Mouse (Mus musculus) myocyte (in vitro differentiated cells): ENCODE measurements around the gene Cblc.

Experiments used
- E2F4 ChIP-seq: IDR thresholded peaks from one replicate; pipeline ENCODE4 v1.6.1; 2011; ENCODE audit warnings: mild to moderate bottlenecking, control low read depth, moderate library complexity; ENCODE audit not compliant: insufficient read depth
- POLR2A ChIP-seq: IDR thresholded peaks from one replicate; pipeline ENCODE4 v1.6.1; 2011; ENCODE audit warnings: low read depth, mild to moderate bottlenecking, control low read depth, moderate library complexity; ENCODE audit not compliant: insufficient read length
- USF1 ChIP-seq: IDR thresholded peaks from one replicate; pipeline ENCODE4 v1.6.1; 2011; ENCODE audit warnings: low read depth, mild to moderate bottlenecking, control low read depth, moderate library complexity

DNA sequence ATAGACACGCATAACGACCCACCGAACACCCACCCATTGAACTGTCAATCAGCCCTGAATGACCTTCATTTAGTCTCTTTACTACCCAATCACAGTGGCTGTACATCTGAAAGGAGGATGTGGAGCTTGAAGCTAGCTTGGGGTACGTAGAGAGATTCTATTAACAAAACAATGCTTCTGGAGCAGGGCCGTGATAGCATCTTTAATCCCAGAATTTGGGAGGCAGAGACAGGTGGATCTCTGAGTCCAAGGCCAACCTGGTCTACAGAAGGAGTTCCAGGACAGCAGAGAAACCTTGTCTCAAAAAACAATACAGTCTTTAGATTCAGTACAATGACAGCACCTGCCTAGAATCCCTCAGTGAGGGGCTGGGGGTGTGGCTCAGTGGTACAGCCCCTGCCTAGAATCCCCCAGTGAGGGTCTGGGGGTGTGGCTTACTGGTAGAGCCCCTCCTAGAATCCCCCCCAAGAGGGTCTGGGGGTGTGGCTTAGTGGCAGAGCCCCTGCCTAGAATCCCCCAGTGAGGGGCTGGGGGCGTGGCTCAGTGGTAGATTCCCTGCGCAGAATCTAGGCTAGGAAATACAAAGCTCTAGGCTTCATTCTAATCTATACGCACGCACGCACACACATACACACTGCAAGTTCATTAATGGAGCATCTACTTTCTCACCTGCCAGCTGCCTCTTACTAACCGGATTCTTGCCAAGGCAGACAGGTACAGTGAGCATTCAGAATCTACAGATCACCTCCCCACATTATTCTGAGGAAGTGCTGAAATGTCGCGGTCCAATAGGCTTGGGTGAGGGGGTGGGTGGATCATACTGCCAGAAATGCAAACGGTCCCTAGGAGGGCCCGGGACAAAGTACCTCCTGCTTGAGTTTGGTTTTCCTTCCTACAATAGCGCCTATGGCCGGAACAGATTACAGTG is 19.0 kb upstream of the Cblc start:
- no peak for TF ChIP-seq USF1
- TF ChIP-seq E2F4 = no peak
- TF ChIP-seq POLR2A = no peak
